Mouse (Mus musculus) fat pad, adult 2 months (tissue): ENCODE data around the gene Abcc1.

Experiments used
- DNase-seq: peaks from one replicate; pipeline ENCODE4 v3.0.0-alpha.2; 2011; ENCODE audit warnings: low read depth, low spot score; ENCODE audit errors: extremely low read depth

Gene Abcc1

GRCm38 (mm10) chr16:14361362-14362098, at the start of gene Abcc1:
Gene Abcc1, plus strand, starts transcription at chr16:14361558.
- DNase-seq, result no peak

DNA sequence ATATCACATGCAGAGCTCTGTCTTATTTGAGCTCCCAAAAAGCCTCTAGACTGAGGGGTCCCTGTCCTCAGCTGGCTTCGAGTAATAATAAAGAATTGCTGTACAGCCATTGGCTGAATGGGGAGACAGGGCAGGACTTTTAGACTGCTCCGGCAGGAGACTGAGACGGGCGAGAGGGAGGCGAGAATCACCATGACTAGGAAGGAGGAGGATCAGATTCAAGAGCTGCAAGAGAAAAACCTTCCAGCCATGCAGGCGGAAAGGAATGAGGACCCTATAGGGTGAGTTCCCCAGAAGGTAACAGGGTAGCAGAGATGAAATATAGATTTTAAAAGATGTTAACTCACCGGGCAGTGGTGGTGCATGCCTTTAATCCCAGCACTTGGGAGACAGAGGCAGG, 48.4 kb upstream of the Abcc1 start:
- no peak for DNase-seq

DNA sequence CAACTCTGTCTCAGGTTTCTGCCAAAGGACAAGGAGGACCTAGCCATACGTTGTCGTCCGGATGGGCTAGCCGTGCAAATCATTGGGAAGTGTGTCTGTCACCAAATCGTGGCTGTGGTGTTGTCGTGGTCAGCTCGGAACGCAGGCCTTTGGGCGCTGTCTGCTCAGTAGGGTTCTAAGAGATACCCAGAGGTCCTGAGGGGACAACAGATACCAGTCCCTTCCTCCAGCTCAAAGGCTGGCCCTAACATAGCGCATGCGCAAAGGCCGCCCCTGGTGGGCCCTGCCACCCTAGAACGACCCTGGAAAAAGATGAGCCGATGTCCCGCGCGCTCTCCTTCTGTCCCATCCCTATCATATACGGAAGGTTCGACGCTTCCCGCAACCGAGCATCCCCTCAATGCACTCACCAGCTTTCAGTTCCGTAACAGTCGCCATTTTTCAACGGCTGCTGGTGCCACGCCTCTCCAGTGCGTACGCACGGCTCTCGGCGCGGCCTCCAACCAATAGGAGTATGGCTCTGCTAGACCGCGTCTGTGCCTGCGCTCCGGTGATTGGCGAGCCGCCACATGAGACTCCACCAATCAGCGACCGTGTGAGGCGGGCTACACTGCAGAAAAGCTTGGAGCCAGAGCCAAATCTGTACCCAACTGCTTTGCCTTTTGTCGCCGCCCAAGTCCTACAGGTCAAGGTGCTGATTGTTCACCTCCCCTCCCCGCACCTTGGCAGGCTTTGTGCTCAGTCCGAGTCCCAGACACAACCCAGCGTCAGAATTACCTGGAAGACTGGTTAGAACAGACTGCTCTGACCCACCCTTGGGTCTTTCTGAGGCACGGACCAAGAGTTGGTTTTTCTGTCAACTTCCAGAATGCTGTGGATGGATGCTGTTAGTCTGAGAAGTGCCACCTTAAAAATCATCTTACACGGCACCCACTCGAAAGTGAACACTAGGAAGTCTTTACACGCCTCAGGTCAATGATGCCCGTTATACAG, 44.2 kb upstream of the Abcc1 start, which contains the start of gene Fopnl:
Fopnl (minus strand) TSS at position 522 of the 993 bp plus-strand sequence.
- peak; percentile 68 for DNase-seq

- DNase-seq, result no peak
These were observed 41.7 kb upstream of the Abcc1 start for GRCm38 (mm10) chr16:14319681-14320080.

DNA sequence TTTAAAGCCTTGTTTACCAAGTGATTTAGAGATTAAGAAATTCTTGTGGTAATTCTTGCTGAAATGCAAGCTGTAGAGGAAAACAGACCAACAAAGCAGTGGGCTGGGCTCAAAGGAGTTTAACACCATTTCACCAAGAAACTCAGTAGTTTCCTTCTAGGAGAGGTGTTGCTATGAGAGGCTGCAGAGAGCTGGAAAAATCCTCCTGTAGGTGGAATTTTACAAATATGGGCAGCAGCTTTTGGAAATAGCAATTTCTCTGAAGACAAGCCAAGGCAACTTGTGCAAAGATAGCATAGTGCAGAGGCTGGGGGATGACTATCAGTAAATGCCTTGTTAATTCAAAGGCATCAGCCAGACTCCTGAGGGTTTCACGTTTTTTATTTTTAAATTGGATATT, 40.9 kb upstream of the Abcc1 start:
- DNase-seq, result no peak

- no peak for DNase-seq
These were observed 33.2 kb upstream of the Abcc1 start for GRCm38 (mm10) chr16:14328156-14328555.

DNA sequence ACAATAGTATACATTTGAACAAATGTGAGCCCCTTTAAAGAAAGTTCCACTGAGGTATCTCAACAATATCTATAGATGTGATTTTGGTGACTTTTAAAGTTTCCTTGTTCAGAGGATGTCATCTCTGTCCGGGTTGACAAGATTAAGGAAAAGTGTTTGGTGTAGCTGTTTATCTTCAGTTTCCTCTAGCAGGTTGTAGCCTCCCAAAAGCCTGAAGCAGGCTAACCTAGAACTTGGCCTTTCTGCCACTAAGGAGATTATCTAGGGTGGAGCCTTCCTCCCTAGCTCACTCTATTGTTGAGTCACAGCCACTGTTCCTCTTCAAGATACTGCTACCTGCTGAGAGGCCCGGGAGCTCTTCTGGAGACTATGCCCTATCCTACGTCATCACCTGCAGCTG, 16.4 kb upstream of the Abcc1 start:
- no peak for DNase-seq

DNA sequence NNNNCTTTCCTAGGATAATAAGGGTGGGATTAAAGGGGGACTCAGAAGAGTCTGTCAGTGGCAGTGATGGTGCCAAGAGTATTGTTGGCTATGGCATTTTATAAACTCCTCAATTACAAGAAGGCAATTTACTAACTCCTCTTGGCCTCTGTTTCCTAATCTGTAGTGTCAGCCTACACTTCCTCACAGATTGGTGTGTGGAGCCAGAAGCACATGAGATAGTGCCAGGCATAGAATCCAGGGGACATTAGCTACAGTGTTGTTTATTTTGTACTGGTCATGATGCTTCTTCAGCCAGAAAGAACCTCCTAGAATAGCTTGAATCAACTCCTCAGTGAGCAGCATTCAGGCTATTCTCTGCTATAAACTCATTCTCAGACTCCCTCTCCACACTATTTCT, 9.8 kb upstream of the Abcc1 start:
- DNase-seq, result no peak

GRCm38 (mm10) chr16:14352234-14352633, 9.1 kb upstream of the Abcc1 start:
- no peak for DNase-seq

DNA sequence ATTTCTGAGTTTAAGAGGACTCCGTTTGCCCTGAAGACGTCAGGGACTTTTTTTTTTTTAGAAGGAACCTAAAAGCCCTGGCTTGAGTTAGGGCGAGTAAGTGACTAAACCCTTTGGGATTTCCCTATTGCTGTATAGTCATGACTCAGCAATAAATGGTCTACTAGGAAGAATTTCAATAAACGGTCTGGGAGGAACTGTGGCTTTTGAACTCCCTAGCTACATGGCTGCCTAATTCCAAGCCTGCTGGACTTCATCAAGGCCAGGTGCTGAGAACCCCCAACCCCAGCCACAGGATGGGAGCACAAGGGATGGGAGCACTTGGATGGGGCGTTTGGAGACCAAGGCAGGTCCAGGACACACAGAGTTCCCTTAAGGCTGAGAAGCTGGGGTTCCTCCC, 8.7 kb upstream of the Abcc1 start:
- DNase-seq, result no peak

DNA sequence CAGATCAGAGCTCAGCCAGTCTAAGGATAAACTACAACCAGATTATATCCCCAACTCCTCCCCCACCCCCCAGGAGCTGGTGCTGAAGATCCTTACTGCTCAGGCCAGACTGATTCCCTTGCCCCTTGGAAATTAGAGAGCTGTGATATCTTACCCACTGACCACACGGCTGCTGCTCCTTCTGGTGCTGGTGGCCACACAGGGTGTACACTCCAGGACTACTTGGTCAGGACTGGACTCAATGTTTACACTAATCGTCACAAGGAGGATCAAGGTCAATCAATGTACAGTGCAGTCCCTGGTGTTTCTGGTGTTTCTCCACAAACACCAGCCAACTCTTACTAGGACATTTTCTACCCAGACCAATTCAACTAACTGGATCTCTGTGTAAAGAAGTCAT, 3.5 kb upstream of the Abcc1 start:
- DNase-seq, result no peak

DNA sequence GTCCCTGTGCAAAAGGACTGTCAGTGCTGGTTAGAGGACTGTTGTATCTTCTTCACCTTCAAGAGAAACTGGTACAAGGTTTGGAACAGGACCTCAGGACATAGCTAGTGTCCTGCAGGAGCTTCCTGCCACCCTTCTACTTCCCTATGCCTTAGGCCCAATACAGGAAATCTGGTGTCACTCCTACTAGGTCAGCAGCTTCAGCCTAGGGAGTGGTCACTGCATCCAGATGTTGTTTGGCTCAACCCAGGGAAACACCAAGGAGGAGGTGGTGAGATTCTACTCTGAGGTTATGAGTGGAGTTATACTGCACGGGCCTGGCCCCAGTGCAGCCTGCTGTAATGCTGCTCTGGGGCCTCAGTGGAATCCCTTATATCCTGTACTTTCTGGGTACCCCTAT, 2.8 kb upstream of the Abcc1 start:
- DNase-seq, result no peak

- DNase-seq, result no peak
These were observed 427 bp upstream of the Abcc1 start for GRCm38 (mm10) chr16:14360931-14361330.

- no peak for DNase-seq
These were observed 902 bp downstream of the Abcc1 start for GRCm38 (mm10) chr16:14362099-14362820.

GRCm38 (mm10) chr16:14363496-14363895, 2.1 kb downstream of the Abcc1 start:
- DNase-seq, result no peak

DNA sequence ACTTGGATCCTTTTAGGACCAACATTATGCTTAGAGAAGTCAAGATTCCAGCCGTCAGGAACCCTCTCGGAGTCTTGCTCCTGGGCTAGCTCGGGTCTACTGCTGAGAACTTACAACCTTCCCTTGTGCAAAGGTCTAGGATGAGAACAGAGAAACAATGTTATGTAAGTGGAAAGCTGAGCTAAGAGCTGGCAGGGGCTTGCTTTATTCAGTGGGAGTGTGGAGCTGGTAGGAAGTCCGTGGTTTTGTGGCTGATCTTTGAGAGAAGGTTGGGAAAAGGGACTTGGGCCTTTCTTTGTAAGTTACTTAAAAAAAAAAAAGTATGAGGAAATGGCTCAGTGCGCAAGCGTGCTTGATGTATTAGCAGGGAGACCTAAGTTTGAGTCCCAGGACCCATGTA, 2.7 kb downstream of the Abcc1 start:
- no peak for DNase-seq

DNA sequence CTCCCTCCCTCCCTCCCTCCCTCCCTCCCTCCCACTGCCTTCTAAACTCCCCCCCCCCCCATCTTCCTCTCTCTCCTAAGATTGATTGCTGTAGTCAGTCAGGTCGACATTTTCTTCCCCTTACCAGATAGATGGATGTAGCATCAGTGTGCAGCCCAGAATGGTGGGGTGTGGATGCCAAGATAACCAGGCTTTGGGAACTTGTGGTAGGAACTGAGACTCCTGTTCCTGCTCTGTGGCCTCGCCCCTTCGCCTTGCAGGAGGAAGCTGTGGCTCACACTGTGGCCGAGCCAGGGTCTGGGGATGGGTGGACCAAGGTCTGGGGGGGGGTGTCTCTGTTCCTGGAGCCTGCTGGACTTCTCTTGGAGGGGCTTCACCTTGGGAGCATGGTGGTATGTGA, 4.1 kb downstream of the Abcc1 start:
- no peak for DNase-seq

DNA sequence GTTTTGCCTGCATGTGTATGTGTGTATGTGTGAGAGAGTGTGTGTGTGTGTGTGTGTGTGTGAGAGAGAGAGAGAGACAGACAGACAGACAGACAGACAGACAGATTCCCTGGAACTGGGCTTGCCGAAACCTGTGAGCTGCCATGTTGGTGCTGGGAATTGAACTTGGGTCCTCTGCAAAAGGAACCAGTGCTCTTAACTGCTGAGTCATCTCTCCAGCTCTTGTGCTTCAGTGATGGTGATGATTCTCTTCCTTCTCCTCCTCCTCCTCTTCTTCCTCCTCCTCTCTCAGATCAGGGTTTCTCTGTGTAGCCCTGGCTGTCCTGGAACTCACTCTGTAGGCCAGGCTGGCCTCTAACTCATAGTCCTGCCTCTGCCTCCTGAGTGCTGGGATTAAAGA, 4.7 kb downstream of the Abcc1 start:
- no peak for DNase-seq

- DNase-seq, result no peak
These were observed 10.0 kb downstream of the Abcc1 start for GRCm38 (mm10) chr16:14371367-14371766.

DNA sequence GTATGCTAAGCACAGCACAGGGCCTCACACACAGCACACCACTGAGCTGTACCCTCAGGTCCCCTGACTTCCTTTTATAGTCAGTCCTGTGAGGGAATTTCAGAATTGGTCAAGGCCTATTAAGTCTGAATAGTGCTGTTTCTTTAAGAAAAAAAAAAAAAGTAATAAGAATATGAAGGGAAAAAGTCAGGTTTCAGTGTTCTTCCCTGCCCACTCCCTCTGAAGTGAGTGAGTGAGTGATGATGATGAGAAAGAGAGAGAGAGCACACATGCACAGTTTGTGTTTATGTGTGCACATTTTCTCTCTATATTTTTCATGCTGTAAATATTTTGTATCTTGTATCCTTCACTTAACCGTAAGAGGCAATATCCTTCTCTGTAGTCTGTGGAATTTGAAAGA, 11.0 kb downstream of the Abcc1 start:
- DNase-seq, result no peak

GRCm38 (mm10) chr16:14372817-14373301, 11.5 kb downstream of the Abcc1 start:
- DNase-seq, result peak; percentile 84
